Mouse (Mus musculus): ENCODE data around the gene R3hdml.
"Not testable (repeated sequence)": the region's sequence is repeated elsewhere in the genome, so short reads cannot be mapped to it uniquely, and the experiment has no call there.

Gene R3hdml

DNA sequence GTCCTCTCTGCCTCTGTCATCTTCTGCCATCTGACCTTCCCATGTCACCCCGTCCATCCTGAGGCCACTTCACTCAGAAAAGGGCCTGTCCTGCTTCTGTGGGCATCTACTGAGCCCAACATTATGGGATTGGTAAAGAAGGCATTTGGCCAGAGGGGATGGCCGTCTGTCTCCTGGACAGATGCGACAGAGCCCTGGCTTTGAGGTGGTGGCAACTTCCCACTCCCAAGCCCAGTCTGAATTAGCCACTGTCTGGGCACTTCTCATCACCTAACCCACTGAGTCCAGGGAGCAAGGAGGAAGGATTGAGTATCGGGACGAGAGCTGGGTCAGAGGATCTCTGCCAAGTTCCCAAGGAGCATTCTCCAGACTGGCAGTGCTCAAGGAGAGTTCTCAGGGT lies at the start of gene R3hdml:
R3hdml (plus strand) TSS at position 301 of the 400 bp plus-strand sequence.
- no peak for DNase-seq (ENCODE audit: low spot score)

- DNase-seq (ENCODE audit: low spot score): no peak
Observed at GRCm38 (mm10) chr2:163443543-163443942, 48.6 kb upstream of the R3hdml start.

DNA sequence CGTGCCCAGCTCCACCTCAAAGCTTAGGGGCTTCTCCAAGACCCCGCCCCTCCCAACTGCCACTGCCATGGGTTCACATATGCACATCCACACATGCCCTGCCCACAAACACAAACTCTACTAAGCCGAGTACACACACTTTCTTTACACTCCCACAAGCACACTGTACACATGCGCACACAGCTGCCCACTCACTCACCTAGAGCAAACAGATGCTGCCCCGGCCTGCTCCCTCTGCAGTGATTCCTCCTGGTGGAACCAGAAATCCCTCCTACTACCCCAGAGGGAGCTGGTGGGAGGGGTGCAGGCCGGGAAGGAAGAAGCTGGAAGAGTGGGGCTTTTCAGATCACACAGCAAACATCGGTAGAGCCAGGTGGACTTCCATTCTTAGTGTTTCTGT lies 48.1 kb upstream of the R3hdml start:
- DNase-seq (ENCODE audit: low spot score): no peak

DNA sequence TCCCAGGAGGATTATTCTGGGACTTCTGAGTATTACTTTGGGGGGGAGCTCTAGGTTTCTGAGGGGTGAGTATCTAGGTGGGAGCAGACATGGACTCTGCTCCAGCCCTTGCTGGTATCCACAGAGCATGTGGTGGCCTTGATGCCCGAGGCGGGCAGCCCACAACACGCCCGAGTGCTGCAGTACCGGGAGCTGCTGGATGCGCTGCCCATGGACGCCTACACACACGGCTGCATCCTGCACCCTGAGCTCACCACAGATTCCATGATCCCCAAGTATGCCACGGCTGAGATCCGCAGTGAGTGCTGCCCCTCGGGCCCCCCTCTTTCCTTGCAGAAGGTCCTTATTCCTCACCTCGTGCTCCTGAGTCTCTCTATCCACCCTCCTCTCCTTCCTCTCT lies 44.7 kb upstream of the R3hdml start:
- DNase-seq (ENCODE audit: low spot score): no peak

DNA sequence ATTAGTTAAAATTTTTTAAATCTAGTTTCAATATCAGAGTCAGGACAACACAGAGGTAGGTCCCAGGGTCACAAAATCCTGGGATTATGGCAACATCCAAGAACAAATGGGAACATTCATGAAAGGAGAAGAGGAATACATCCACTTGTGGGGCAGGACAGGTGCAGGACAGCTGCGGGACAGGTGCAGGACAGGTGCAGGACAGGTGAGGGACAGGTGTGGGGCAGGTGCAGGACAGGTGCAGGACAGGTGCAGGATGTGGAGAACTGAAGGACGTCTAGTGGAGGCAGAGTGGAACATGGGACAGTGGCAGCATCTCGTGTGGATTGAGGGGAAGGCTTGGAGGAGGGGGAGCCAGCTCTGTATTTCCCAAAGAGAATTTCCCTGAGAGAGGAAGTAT lies 42.8 kb upstream of the R3hdml start:
- DNase-seq (ENCODE audit: low spot score): no peak

DNA sequence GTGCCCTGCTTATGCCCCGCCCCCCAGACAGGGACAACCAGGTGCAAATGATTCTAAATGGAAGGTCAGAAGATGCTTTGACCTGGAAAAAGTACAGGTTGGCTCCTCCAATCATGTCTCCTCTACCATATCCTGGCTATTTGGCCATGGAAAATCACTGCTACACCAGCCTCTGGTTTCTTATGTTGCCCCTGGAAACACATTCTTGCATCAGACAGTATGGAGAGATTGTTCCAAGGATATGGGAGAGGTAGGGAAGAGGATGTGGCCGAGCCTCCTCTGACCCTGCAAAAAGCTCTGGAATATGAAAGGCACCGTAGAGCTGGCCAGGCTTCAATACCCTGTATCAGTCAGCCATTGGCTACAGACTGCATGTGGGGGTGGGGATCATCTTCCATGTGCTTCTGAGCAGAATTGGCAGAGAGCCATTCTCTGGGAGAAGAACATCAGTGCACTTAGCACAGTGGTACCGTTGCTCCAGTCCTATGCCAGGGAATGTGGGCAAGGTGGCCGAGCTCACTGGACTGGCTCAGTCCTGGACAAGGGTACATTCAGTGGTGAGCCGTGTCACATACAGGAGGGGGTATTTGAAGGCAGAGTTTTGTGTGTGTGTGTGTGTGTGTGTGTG lies 41.3 kb upstream of the R3hdml start:
- DNase-seq (ENCODE audit: low spot score): no peak

DNA sequence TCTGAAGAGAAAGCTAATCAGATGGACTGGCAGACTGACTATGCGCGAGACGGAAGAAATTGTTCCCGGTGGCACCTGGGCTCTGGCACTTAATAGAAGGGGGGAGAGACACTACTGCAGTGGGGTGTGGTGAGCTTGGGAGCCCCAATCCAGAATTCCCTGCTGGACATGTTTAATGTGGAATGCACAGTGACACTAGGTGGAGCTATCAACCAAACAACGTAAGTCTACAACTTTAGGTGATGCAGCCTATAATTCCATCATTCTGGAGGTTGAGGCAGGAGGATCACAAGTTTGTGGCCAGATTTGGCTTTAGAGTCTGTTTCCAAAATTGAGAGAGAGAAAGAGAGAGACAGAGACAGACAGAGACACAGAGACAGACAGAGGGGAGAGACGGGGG lies 39.4 kb upstream of the R3hdml start:
- no peak for DNase-seq (ENCODE audit: low spot score)

- no peak for DNase-seq (ENCODE audit: low spot score)
Observed at GRCm38 (mm10) chr2:163453378-163453777, 38.7 kb upstream of the R3hdml start.

DNA sequence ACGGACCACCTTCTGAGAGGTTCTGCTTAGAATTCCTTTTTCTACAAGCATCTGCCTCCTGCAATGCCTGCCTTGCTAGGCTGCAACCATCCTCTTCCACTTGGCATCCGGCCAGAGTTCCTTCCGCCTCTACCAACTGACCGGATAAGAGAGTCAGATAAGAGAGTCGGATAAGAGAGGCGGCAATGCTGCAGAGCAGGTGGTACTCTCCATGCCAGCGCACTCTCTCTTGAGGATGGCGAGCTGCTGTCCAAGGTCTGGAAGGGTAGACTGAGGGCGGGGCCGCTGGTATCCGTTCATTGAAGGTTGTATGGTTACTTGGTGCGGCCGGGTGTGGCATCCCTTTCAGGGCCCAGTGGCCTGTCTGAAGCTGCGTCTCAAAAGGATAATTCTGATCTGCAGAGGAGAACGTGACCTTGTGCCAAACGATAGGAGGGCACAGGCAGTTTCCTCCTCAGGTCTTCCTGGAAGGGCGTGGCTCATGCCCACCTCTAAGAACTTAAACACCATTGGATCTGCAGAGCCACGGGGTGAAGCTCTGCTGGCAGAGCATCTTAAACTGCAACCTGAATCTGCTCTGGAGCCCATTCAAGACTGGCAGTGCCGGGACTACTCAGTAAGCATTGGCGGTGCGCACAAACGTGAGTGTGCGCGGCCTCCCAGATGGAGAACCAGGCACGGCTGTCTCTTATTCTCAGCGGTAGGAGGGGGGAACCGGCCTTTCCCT lies 33.4 kb upstream of the R3hdml start:
- DNase-seq (ENCODE audit: low spot score): no peak

GRCm38 (mm10) chr2:163459380-163459779 lies 32.7 kb upstream of the R3hdml start:
- no peak for DNase-seq (ENCODE audit: low spot score)

DNA sequence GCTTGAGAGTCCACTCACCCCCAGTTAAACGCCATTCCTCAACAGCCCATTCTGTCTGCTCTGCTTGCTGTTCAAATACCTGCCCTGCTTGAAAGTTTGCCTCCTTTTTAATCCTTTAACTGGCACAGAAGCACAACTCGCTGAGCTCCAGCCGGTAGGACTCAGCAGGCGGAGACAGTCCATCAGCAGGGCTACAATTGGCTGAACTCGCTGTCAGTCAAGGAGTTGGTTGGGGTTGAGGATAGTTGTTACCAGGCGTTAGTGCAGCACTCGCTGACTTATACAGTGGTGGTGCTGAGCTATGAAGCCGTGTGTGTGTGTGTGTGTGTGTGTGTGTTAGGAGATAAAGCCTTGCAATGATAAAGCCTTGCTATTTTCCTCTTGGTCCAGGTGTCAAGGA lies 31.5 kb upstream of the R3hdml start:
- DNase-seq (ENCODE audit: low spot score): no peak

DNA sequence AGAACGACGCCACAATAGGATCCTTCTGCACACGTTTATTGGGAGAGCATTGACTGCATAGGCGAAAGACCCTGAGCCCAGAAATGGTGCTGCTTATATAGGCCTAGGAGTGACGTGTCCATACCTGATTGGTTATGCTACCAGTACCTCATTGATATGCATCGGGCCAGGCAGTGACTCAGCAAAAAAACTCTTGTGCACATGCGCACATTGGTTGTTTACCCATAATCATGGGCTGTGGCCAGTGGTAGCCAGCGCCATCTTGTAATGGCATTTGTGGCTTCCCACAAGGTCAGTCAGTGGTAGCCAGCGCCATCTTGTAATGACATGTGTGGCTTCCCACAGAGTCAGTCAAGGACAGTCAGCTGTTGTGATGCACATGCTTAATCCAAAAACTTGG lies 30.8 kb upstream of the R3hdml start:
- not testable (repeated sequence) for DNase-seq (ENCODE audit: low spot score)

DNA sequence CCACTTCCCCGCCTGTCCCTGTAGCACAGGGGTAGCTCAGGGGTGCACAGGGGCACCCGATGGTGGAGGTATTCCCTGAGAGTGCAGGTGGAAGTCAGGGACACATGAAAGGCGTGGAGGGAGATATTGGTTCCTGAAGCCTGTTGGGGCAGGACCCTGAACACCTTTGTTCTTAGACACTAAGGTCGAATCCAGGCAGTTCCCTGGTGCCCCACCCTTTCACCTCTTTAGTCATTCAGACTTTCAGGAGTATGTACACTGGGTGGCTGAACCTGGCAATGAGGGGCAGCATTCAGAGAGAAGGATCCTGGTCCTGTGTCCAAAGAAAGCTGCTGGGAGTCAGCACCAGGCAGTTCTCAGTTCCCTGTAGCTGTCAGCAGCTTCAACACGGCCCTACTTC lies 29.7 kb upstream of the R3hdml start:
- no peak for DNase-seq (ENCODE audit: low spot score)

GRCm38 (mm10) chr2:163462801-163463200 lies 29.3 kb upstream of the R3hdml start:
- no peak for DNase-seq (ENCODE audit: low spot score)

DNA sequence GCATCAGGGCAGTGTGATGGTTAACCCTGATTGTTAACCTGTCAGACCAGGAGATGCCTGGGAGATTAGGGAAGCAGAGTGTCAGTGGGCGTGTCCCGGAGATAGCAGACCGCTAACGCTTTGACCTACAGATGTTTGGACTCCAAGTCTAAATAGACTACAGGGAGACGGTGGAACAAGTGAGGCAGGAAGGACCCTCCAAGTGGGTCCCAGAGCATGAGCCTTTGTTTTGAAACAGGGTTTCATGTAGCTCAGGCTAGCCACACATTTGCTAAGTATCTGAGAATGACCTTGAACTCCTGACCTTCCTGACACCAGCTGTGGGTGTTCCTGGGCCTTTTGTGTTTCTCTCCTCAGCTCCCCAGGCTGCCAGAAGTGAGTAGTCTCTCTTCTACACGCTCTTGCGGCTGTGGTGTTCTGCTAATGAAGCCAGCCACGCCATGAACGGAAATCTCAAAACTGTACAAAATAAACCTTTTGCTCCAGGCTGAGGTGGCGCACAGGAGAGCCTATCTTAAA lies 28.8 kb upstream of the R3hdml start:
- no peak for DNase-seq (ENCODE audit: low spot score)

DNA sequence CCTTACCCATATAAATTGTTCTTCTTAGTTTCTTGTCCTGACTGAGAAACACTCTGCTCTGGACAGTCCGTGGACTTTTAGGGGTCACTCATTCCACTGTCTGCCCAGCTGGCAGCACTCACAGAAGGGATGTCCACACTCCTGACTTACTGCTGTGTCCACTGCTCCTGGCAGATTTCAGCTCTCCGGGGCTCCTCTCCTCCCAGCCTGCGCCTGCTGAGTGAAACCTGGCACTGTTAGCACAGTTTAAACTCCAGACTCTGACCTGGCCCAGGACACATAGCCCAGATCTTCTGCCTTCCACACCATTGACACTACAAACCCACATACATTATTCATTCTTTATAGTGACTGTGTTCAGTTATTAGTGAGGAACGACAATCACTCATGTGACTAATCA lies 28.1 kb upstream of the R3hdml start:
- no peak for DNase-seq (ENCODE audit: low spot score)

GRCm38 (mm10) chr2:163464562-163464961 lies 27.6 kb upstream of the R3hdml start:
- DNase-seq (ENCODE audit: low spot score): no peak

- DNase-seq (ENCODE audit: low spot score): no peak
Observed at GRCm38 (mm10) chr2:163466771-163467170, 25.3 kb upstream of the R3hdml start.

DNA sequence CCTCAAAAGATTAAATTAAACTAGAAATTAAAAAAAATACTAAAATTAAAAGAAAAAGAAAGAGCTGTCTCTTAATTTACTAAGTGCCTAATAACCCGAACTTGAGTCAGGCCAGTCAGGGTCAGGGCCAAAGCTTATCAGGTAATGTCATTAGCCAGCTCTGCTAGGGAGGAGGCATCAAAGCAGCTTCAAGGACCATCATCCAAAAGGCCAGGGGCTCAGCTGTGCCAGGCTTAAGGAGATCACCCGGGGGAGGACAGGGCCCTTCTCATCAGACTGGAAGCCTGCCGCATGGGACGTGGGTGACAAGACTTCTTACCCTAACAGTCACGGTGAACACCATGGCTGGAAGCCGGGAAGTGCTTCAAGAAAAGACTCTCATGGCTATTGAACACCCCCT lies 24.5 kb upstream of the R3hdml start:
- no peak for DNase-seq (ENCODE audit: low spot score)

DNA sequence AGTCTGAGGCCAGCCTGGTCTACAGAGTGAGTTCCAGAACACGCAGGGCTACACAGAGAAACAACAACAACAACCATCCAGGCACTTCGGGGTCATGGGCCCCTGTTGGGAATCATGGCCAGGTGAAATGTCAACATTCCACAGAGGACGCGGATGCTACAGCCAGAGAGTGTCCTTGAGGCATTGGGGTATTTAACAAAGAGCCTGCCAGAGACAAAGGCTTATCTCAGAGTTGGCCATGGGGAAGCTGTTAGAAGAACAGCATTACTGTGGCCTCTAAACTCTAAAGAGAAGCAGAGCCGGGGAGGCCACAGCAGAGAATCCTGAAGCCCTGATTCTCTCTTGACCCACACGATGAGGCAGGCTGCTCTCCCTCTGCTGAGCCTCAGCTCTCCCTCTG lies 23.3 kb upstream of the R3hdml start:
- DNase-seq (ENCODE audit: low spot score): no peak

DNA sequence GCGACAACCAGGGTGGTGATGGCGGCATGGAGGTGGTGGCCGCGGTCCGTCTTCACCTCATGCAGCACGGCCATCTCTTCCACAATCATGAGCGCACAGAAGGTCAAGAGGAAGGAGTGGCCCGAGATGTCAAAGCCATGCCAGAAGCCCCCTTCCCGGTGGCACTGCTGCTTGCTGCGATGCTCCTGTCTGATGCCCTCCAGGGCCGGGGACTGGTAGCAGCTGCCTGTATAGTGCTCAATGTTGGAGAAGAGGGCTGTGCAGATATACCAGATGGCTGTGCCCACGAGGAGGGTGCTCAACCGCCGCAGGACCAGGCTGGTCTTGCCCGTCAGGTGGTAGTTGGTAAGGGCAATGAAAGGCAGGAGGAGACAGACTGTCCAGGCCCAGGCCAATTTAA lies 22.4 kb upstream of the R3hdml start:
- DNase-seq (ENCODE audit: low spot score): no peak

DNA sequence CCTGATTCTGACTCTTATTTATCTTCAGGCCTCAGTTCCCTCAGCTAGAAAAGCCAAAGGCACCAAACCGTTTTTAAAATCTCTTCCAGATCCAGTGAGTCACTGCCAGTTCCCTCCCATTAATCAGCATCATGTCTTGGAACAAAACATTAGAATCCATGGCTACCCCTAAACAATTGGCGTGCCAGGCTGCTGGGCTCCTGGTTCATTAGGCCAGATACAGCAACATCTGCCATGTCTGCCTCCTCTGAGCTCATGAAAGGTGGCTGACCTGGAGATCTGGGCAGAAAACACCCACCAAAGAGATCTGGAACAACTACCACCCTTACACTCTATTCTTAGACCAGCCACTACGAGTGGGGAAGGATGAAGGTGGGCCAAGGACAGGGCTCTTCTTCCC lies 21.0 kb upstream of the R3hdml start:
- DNase-seq (ENCODE audit: low spot score): no peak

GRCm38 (mm10) chr2:163471710-163472465 lies 20.2 kb upstream of the R3hdml start:
- no peak for DNase-seq (ENCODE audit: low spot score)
